Mouse (Mus musculus) lung, embryonic 14.5 days (tissue): Measurements from ENCODE around the gene Tpcn1. TPM values are rescaled to one million over a fixed set of nuclear protein-coding genes. Genes with fewer than 3 reads are reported as not detected.

Experiments
- ATAC-seq: fragments of 200-750 bp; cut with Nextera tagmentation; 2 replicates; pipeline ENCODE4 v1.8.0; 2017; ENCODE audit warnings: mild to moderate bottlenecking, moderate TSS enrichment, moderate library complexity; ENCODE audit not compliant: insufficient read depth
- DNase-seq: peaks from one replicate; pipeline ENCODE4 v3.0.0-alpha.2; 2015
- H3K27ac ChIP-seq: fragments of 300-500 bp; sonication (generic); 2 replicates; pipeline ENCODE4 v1.5.1; 2014; ENCODE audit warnings: low read depth, mild to moderate bottlenecking, moderate library complexity
- H3K27me3 ChIP-seq: fragments of 300-500 bp; sonication (generic); 2 replicates; pipeline ENCODE4 v1.6.1; 2014; ENCODE audit warnings: low read length, control low read depth; ENCODE audit not compliant: insufficient read depth
- H3K36me3 ChIP-seq: fragments of 300-500 bp; sonication (generic); 2 replicates; pipeline ENCODE4 v1.6.1; 2014; ENCODE audit warnings: control low read depth; ENCODE audit not compliant: insufficient read depth
- H3K4me1 ChIP-seq: fragments of 300-500 bp; sonication (generic); 2 replicates; pipeline ENCODE4 v1.6.1; 2014; ENCODE audit warnings: antibody characterized with exemption, control low read depth; ENCODE audit not compliant: insufficient read depth
- H3K4me2 ChIP-seq: fragments of 300-500 bp; sonication (generic); 2 replicates; pipeline ENCODE4 v1.6.1; 2014; ENCODE audit warnings: mild to moderate bottlenecking
- H3K4me3 ChIP-seq: fragments of 300-500 bp; sonication (generic); 2 replicates; pipeline ENCODE4 v1.5.1; 2014; ENCODE audit warnings: low read depth, low read length
- H3K9ac ChIP-seq: fragments of 300-500 bp; sonication (generic); 2 replicates; pipeline ENCODE4 v1.6.1; 2014
- H3K9me3 ChIP-seq: fragments of 300-500 bp; sonication (generic); 2 replicates; pipeline ENCODE4 v1.6.1; 2016; ENCODE audit warnings: low read depth, low read length, control low read depth
- CTCF ChIP-seq: IDR thresholded peaks from 2 replicates; pipeline ENCODE4 v1.5.1; 2016; ENCODE audit warnings: antibody characterized with exemption, low read depth
- WGBS: fragments of 180-500 bp; shearing (Covaris S2); extraction: QIAGEN DNeasy Blood & Tissue Kit; methylation state at CpG from one replicate; pipeline ENCODE4 v1.1.7; 2014; 5-methylcytosine and 5-hydroxymethylcytosine counted together
- polyA plus RNA-seq: library from polyadenylated mRNA; unstranded; fragments of >200 nt; fragmentation: Nextera tagmentation; extraction: Ambion mirVana; gene quantifications from 2 replicates; pipeline ENCODE4 v1.2.1, GENCODE M21; 2014

Gene Tpcn1
- polyA plus RNA-seq, 1 experiment from 2014 or later, result 16.5 TPM

- Histone ChIP-seq H3K4me2 (no peak overlapping the region), H3K27ac (no peak overlapping the region), H3K4me3 (no peak overlapping the region), H3K4me1 (no peaks in the 10 kb centered on the region), H3K27me3 (no peaks in the 10 kb centered on the region), H3K9ac (no peak overlapping the region), H3K36me3 (peaks cover 86% of the 10 kb centered on the region), H3K9me3 (no peaks in the 10 kb centered on the region; the same call in 1 of the 2 replicates)
- TF ChIP-seq CTCF, result peak; percentile 97
- 70% methylated on average over 18 of the region's 18 CpGs for WGBS
- peak; percentile 89 for DNase-seq
- ATAC-seq, result no peak
Measured at GRCm38 (mm10) chr5:120620375-120621077, 32.1 kb upstream of the Tpcn1 start.

DNA sequence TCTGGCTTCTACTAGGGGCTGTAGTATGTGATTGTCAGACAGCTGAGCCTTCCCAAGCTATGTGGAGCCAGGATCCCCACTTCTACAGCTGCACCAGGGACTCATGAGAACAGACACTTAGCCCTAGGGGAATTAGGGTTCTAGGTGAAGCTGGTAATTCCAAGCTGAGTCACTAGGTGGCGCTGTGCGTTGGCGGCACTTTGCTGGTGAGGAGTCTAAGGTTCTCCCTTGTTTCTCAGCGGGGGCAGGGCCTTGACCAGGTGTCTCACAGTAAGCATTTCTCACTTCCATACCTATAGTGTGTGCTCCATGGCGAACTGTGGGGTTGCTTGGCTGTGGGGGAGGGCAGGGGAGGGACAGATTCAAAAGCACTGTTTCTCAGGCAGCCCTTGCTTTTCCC, 30.7 kb upstream of the Tpcn1 start:
- H3K9ac ChIP-seq, result no peak overlapping the region
- no peaks in the 10 kb centered on the region for H3K4me1 ChIP-seq
- no peak overlapping the region for H3K27ac ChIP-seq
- H3K36me3 ChIP-seq, result peaks cover 74% of the 10 kb centered on the region
- H3K27me3 ChIP-seq, result no peaks in the 10 kb centered on the region
- DNase-seq (peak; percentile 76), ATAC-seq (no peak)
- 12% methylated on average over 5 of the region's 5 CpGs for WGBS
- H3K4me2 ChIP-seq, result no peak overlapping the region
- H3K9me3 ChIP-seq, result no peaks in the 10 kb centered on the region; the same call in 1 of the 2 replicates
- H3K4me3 ChIP-seq, result no peak overlapping the region
- peak; percentile 89 for TF ChIP-seq CTCF

DNA sequence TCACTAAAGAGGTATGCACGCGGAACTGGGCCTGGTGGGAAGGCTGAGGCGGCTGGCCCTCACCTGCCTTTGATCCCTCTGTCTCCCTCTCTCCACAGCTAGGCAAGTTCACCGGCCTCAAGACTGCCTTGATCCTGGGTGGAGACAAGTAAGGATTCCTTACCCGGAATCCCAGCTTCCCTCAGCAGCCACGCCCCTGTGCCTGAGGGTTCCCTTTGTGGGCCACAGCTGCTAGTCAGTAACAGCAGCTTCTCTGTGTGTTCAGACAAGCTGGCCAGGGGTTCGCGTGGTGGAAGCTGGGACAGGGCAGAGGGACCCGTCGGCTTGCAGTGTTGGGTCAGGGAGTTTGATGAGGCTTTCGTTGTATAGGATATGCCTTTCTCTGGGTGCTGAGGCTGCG, 30.3 kb upstream of the Tpcn1 start:
- TF ChIP-seq CTCF, result no peak
- ATAC-seq, result no peak
- no peaks in the 10 kb centered on the region for H3K4me1 ChIP-seq
- no peak overlapping the region for H3K4me2 ChIP-seq
- DNase-seq, result no peak
- H3K4me3 ChIP-seq, result no peak overlapping the region
- H3K9me3 ChIP-seq, result no peaks in the 10 kb centered on the region; the same call in 1 of the 2 replicates
- no peak overlapping the region for H3K27ac ChIP-seq
- peaks cover 70% of the 10 kb centered on the region for H3K36me3 ChIP-seq
- H3K9ac ChIP-seq, result no peak overlapping the region
- WGBS, result 89% methylated on average over 12 of the region's 12 CpGs
- H3K27me3 ChIP-seq, result no peaks in the 10 kb centered on the region

- 91% methylated on average over 4 of the region's 4 CpGs for WGBS
- Histone ChIP-seq H3K27ac (no peak overlapping the region), H3K27me3 (no peaks in the 10 kb centered on the region), H3K4me2 (no peak overlapping the region), H3K4me3 (no peak overlapping the region), H3K36me3 (peaks cover 41% of the 10 kb centered on the region), H3K9me3 (no peaks in the 10 kb centered on the region; the same call in 1 of the 2 replicates), H3K9ac (no peak overlapping the region), H3K4me1 (peaks cover 3% of the 10 kb centered on the region)
- peak; percentile 59 for DNase-seq
- TF ChIP-seq CTCF, result peak; percentile 67
- no peak for ATAC-seq
Measured at GRCm38 (mm10) chr5:120615903-120616302, 27.4 kb upstream of the Tpcn1 start.

GRCm38 (mm10) chr5:120612822-120613604, 24.5 kb upstream of the Tpcn1 start:
- H3K4me3 ChIP-seq, result peak overlapping the region; percentile 68
- H3K4me2 ChIP-seq, result peak overlapping the region; percentile 94
- DNase-seq, result peak; percentile 100
- peak overlapping the region; percentile 70 for H3K27ac ChIP-seq
- WGBS, result under 1% methylated on average over 67 of the region's 69 CpGs
- H3K9ac ChIP-seq, result peak overlapping the region; percentile 68
- H3K9me3 ChIP-seq, result no peaks in the 10 kb centered on the region; the same call in 1 of the 2 replicates
- peaks cover 3% of the 10 kb centered on the region for H3K4me1 ChIP-seq
- peak; percentile 91 for ATAC-seq
- H3K27me3 ChIP-seq, result no peaks in the 10 kb centered on the region
- peaks cover 13% of the 10 kb centered on the region; the same call in 1 of the 2 replicates for H3K36me3 ChIP-seq
- no peak for TF ChIP-seq CTCF

DNA sequence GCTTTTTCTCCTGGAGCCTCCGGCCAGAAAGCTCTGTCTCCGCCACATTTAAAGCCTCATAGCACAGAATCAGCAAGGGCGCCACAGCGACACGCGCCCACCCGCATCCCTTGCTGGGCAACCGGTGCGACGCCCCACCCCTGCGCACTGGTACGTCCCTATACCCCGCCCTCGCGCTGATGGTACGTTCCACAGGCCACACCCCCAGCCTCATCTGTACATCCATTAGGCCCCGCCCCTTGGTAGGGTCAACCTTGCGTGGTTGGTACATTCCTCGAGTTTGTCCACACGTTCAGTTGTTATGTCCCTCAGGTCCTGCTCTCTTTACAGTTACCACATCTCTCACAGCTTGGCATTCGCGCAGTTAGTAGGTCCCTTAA, 24.0 kb upstream of the Tpcn1 start, which contains the start of the genes Rita1 and Ddx54:
Rita1 (minus strand) TSS at position 148 of the 380 bp plus-strand sequence.
Ddx54 (plus strand) TSS at position 298 of the 380 bp plus-strand sequence.
- no peaks in the 10 kb centered on the region; the same call in 1 of the 2 replicates for H3K9me3 ChIP-seq
- peaks cover 3% of the 10 kb centered on the region for H3K4me1 ChIP-seq
- H3K27me3 ChIP-seq, result no peaks in the 10 kb centered on the region
- DNase-seq (peak; percentile 97), ATAC-seq (peak; percentile 81)
- peak within 1 kb of the TSS; percentile 68 for H3K9ac ChIP-seq
- no peak for TF ChIP-seq CTCF
- H3K4me3 ChIP-seq, result peak within 1 kb of the TSS; percentile 68
- under 1% methylated on average over 22 of the region's 22 CpGs for WGBS
- H3K4me2 ChIP-seq, result peak within 1 kb of the TSS; percentile 94
- H3K36me3 ChIP-seq, result peaks cover 7% of the 10 kb centered on the region; the same call in 1 of the 2 replicates
- peak within 1 kb of the TSS; percentile 70 for H3K27ac ChIP-seq

DNA sequence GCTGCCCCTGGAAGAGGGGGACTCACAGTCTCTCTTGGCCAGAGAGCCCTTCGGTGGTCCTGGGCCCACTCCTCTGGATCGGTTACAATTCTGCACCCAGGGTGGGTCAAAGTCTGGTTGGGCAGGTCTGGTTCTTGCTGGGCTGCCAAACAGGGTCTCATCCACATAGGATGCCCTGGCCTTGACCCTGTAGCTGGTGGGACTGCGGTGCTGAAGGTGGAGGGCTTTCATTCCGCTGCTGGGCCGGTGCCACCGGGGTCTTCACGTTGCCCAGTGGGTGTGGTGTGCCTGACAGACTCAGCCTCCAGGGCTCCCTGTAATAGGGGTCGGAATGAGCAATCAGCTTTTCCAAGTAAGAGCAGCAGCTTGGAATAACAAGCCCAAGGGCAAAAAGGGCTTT, 22.9 kb upstream of the Tpcn1 start:
- H3K27me3 ChIP-seq, result no peaks in the 10 kb centered on the region
- H3K9me3 ChIP-seq, result no peaks in the 10 kb centered on the region; the same call in 1 of the 2 replicates
- H3K36me3 ChIP-seq, result no peaks in the 10 kb centered on the region
- no peak for DNase-seq
- H3K4me1 ChIP-seq, result peaks cover 3% of the 10 kb centered on the region
- WGBS, result 42% methylated on average over 8 of the region's 8 CpGs
- TF ChIP-seq CTCF, result no peak
- H3K27ac ChIP-seq, result no peak overlapping the region
- peak overlapping the region; percentile 68 for H3K4me3 ChIP-seq
- no peak for ATAC-seq
- peak overlapping the region; percentile 55 for H3K9ac ChIP-seq
- H3K4me2 ChIP-seq, result peak overlapping the region; percentile 94
